Mouse (Mus musculus) testis, adult 2 months (tissue): ENCODE measurements around the gene Ap1m2.
A peak's percentile ranks its signal among the peaks of the same experiment; 100 is the strongest.

Experiments
- CTCF ChIP-seq: fragments of 200-500 bp; IDR thresholded peaks from 2 replicates; pipeline ENCODE4 v1.5.1; 2012; ENCODE audit warnings: low read depth, mild to moderate bottlenecking, inconsistent platforms, low read length, moderate library complexity; ENCODE audit not compliant: control insufficient read depth, insufficient read depth, insufficient replicate concordance
- POLR2A ChIP-seq: fragments of 200-500 bp; IDR thresholded peaks from 2 replicates; pipeline ENCODE4 v1.6.1; 2012; ENCODE audit warnings: low read depth, mild to moderate bottlenecking, inconsistent platforms, low read length, moderate library complexity; ENCODE audit not compliant: control insufficient read depth

DNA sequence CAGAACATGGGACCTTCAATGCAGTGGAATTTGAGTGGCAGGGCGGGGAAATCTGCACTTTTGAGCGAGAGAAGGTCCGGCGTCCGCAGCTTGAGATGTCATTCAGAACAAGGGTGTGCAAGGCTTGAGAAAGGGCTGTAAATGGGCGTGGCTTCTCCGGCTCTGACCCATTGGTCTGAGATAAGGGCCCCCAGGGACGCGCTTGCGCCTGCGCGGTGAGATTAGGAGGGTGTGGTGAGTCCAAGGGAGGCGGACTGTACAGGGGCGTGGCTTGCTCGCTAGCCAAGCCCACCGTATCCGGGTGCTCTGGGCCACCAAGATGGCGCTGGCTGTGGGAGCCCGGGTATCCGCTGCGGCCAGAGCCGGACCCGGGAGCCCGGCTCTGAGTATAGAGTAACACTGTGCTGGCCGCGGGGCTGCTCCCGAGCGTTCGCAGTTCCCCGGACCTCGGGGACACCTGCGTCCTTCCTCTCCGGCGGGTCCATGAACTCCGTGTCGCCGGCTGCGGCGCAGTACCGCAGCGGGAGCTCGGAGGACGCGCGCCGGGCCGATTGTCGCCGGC lies 47.1 kb downstream of the Ap1m2 start, which contains the start of gene Atg4d:
- no peak for TF ChIP-seq CTCF
- TF ChIP-seq POLR2A: peak; percentile 86
